Mouse (Mus musculus): ENCODE results near the gene Rtf2. TPM values are rescaled to one million over a fixed set of nuclear protein-coding genes. Genes with fewer than 3 reads are reported as not detected.

The Rtf2 gene
- total RNA-seq (2023) = 73.7 TPM

GRCm38 (mm10) chr2:172439843-172440639 is at the start of gene Rtf2:
Rtf2 (plus strand) TSS chr2:172440556.

DNA sequence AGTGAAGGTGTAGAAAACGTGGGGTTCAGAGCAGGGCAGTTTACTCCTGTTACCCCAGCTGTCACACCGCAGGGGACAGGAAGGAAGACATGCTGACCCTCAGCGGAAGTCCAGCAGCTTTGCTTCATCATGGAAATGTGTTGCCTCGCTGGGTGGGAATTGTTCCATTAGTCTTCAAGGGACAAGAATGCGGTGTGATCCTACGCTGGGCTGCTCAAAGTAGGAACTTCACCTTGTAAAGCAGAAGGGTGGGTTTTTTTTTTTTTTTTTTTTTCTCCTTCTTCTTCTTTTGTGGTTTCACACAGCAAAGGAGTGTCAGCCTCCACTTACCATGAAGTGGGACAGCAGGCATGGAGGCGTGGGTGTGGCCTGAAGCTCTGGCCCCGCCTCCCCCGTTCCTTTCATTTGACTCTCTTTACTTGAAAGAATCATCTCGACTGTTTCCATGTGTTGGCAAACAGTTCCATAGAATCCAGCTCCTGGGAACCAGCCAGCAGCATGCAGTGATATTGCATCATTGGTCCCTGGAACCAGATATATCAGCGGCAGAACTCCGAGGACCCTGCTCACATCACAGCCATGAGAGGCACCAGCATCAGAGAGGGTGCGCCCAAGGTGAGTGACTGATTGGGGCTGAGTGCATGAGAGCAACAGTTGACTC is 46.8 kb upstream of the Rtf2 start, which contains the start of gene Cass4:
Gene Cass4, plus strand, starts transcription at position 404 of the 661 bp plus-strand sequence.

GRCm38 (mm10) chr2:172458496-172458895 is 18.1 kb downstream of the Rtf2 start, which contains the start of gene Gcnt7:
Gcnt7 (minus strand) TSS chr2:172458596.

DNA sequence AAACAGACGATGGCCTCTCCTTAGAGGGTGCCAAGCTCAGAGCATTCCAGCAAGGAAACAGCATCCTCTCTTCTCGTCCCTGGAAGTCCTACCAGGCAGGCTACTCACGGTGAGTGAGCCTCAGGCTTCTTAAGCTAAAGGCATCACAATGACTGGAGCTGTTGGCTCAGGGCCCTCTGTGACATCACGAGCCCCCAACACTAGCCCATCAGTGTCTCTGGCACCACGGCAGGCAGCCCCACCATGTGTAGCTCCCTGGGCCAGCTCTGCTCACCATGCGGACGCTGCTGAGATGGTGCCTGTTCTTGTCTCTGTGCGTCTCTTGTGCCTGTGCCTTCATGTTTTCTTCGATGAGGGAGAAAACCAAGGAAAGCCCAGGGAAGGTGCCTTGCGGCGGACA is 32.0 kb downstream of the Rtf2 start, which contains the start of gene Fam209:
Gene Fam209, plus strand, starts transcription at position 203 of the 400 bp plus-strand sequence.

Other genes with a start within 250 kb of the Rtf2 start
- not detected for gene Mc3r, start 192.1 kb upstream of the Rtf2 start, total RNA-seq (2023)
- 9.4 TPM for gene Fam210b, start 95.0 kb upstream of the Rtf2 start, total RNA-seq (2023)
- 5.6 TPM for gene Aurka, start 70.0 kb upstream of the Rtf2 start, total RNA-seq (2023)
- gene Cstf1, start 69.9 kb upstream of the Rtf2 start, total RNA-seq (2023) = 36.5 TPM
- gene Cass4, start 46.8 kb upstream of the Rtf2 start, total RNA-seq (2023) = 0.61 TPM
- not detected for gene Gcnt7, start 18.0 kb downstream of the Rtf2 start, total RNA-seq (2023)
- gene Fam209, start 32.0 kb downstream of the Rtf2 start, total RNA-seq (2023) = 7.2 TPM
- not detected for gene Tfap2c, start 109.0 kb downstream of the Rtf2 start, total RNA-seq (2023)